Mouse (Mus musculus) forebrain, embryonic 16.5 days (tissue): ENCODE data around the gene Ccnl2. TPM values are rescaled to one million over a fixed set of nuclear protein-coding genes. Genes with fewer than 3 reads are reported as not detected.
A peak's percentile ranks its signal among the peaks of the same experiment; 100 is the strongest.

ENCODE experiments used
- ATAC-seq: fragments of 200-750 bp; cut with Nextera tagmentation; 2 replicates; pipeline ENCODE4 v1.8.0; 2017; ENCODE audit warnings: mild to moderate bottlenecking, moderate library complexity
- H3K27ac ChIP-seq: fragments of 300-500 bp; sonication (generic); 2 replicates; pipeline ENCODE4 v1.5.1; 2014; ENCODE audit warnings: low read length, control low read depth
- H3K27me3 ChIP-seq: fragments of 300-500 bp; sonication (generic); replicated peaks from 2 replicates; pipeline ENCODE4 v1.6.1; 2014; ENCODE audit warnings: low read length; ENCODE audit not compliant: control insufficient read depth, insufficient read depth
- H3K36me3 ChIP-seq: fragments of 300-500 bp; sonication (generic); 2 replicates; pipeline ENCODE4 v1.6.1; 2014; ENCODE audit not compliant: control insufficient read depth, insufficient read depth
- H3K4me1 ChIP-seq: fragments of 300-500 bp; sonication (generic); replicated peaks from 2 replicates; pipeline ENCODE4 v1.6.1; 2014; ENCODE audit warnings: low read length; ENCODE audit not compliant: control insufficient read depth, insufficient read depth
- H3K4me2 ChIP-seq: fragments of 300-500 bp; sonication (generic); 2 replicates; pipeline ENCODE4 v1.6.1; 2014; ENCODE audit warnings: mild to moderate bottlenecking, low read length, control low read depth
- H3K4me3 ChIP-seq: fragments of 300-500 bp; sonication (generic); replicated peaks from 2 replicates; pipeline ENCODE4 v1.5.1; 2014; ENCODE audit warnings: mild to moderate bottlenecking, low read length, control low read depth
- H3K9ac ChIP-seq: fragments of 300-500 bp; sonication (generic); replicated peaks from 2 replicates; pipeline ENCODE4 v1.6.1; 2014; ENCODE audit warnings: low read depth, low read length, control low read depth
- H3K9me3 ChIP-seq: fragments of 300-500 bp; sonication (generic); 2 replicates; pipeline ENCODE4 v1.6.1; 2016; ENCODE audit warnings: low read length; ENCODE audit not compliant: control insufficient read depth
- whole genome bisulfite sequencing: fragments of 180-500 bp; shearing (Covaris S2); extraction: QIAGEN DNeasy Blood & Tissue Kit; methylation state at CpG from one replicate; pipeline ENCODE4 v1.1.7; 2014; 5-methylcytosine and 5-hydroxymethylcytosine counted together
- microRNA-seq: library from miRNA; unstranded; fragments of <30 nt; microRNA quantifications from one replicate; pipeline ENCODE4, GENCODE M21; 2017
- polyA plus RNA-seq: library from polyadenylated mRNA; unstranded; fragments of >200 nt; fragmentation: Nextera tagmentation; extraction: Ambion mirVana; gene quantifications from 2 replicates; pipeline ENCODE4 v1.2.1, GENCODE M21; 2015

Ccnl2 gene
- polyA plus RNA-seq, 1 experiment from 2014 or later, result 188 TPM

GRCm38 (mm10) chr4:155868614-155869298, 56.5 kb downstream of the Ccnl2 start:
- H3K4me3 ChIP-seq, result peak overlapping the region; percentile 73
- H3K4me2 ChIP-seq, result peak overlapping the region; percentile 98
- peaks cover 15% of the 10 kb centered on the region for H3K36me3 ChIP-seq
- H3K9ac ChIP-seq, result peak overlapping the region; percentile 63
- H3K9me3 ChIP-seq, result no peaks in the 10 kb centered on the region
- 12% methylated on average over 22 of the region's 22 CpGs for WGBS
- peaks cover 16% of the 10 kb centered on the region for H3K4me1 ChIP-seq
- peak; percentile 53 for ATAC-seq
- no peaks in the 10 kb centered on the region for H3K27me3 ChIP-seq
- no peak overlapping the region for H3K27ac ChIP-seq

- Histone ChIP-seq H3K4me3 (peak within 1 kb of the TSS; percentile 73), H3K27me3 (no peaks in the 10 kb centered on the region), H3K9me3 (no peaks in the 10 kb centered on the region), H3K4me1 (peaks cover 16% of the 10 kb centered on the region), H3K36me3 (peaks cover 15% of the 10 kb centered on the region), H3K9ac (peak within 1 kb of the TSS; percentile 77), H3K4me2 (peak within 1 kb of the TSS; percentile 98), H3K27ac (peak within 1 kb of the TSS; percentile 71)
- ATAC-seq, result peak; percentile 98
- under 1% methylated on average over 63 of the region's 63 CpGs for WGBS
These were observed 57.2 kb downstream of the Ccnl2 start, which contains the start of the genes Cptp and Ints11 for GRCm38 (mm10) chr4:155869317-155870033. Gene Cptp (minus strand): TSS chr4:155869440. Gene Ints11 (plus strand): TSS chr4:155869546.

GRCm38 (mm10) chr4:155871404-155871803, 59.1 kb downstream of the Ccnl2 start:
- WGBS, result 93% methylated on average over 7 of the region's 7 CpGs
- Histone ChIP-seq H3K9me3 (no peaks in the 10 kb centered on the region), H3K36me3 (peaks cover 19% of the 10 kb centered on the region), H3K9ac (no peak overlapping the region), H3K4me2 (no peak overlapping the region), H3K4me1 (peaks cover 16% of the 10 kb centered on the region), H3K27me3 (no peaks in the 10 kb centered on the region), H3K4me3 (no peak overlapping the region), H3K27ac (no peak overlapping the region)
- no peak for ATAC-seq

Small RNA genes within 50 kb of the gene (microRNA-seq; reads per million reads assigned to microRNA genes)
- gene Gm27743, result not detected

Other genes starting within 250 kb of the Ccnl2 start
- gene Slc35e2, start 211.1 kb upstream of the Ccnl2 start, polyA plus RNA-seq, result 12.0 and 12.9 TPM in 2 replicates
- gene Cdk11b, start 187.6 kb upstream of the Ccnl2 start, polyA plus RNA-seq, result 62.4 and 65.2 TPM in 2 replicates
- gene Gm10563, start 167.1 kb upstream of the Ccnl2 start, polyA plus RNA-seq, result not detected in 2 replicates
- gene Mmp23, start 159.1 kb upstream of the Ccnl2 start, polyA plus RNA-seq, result 3.0 and 3.2 TPM in 2 replicates
- 49.8 and 63.1 TPM in 2 replicates for gene Mib2, start 143.3 kb upstream of the Ccnl2 start, polyA plus RNA-seq
- 4.8 and 7.5 TPM in 2 replicates for gene Fndc10, start 118.1 kb upstream of the Ccnl2 start, polyA plus RNA-seq
- gene Ssu72, start 107.7 kb upstream of the Ccnl2 start, polyA plus RNA-seq, result 134 and 150 TPM in 2 replicates
- 7.3 and 11.4 TPM in 2 replicates for gene Tmem240, start 77.7 kb upstream of the Ccnl2 start, polyA plus RNA-seq
- gene Atad3a, start 51.4 kb upstream of the Ccnl2 start, polyA plus RNA-seq, result 98.2 and 101 TPM in 2 replicates
- 27.3 and 29.6 TPM in 2 replicates for gene Vwa1, start 37.8 kb upstream of the Ccnl2 start, polyA plus RNA-seq
- gene Tmem88b, start 26.6 kb upstream of the Ccnl2 start, polyA plus RNA-seq, result 0.47 and 0.53 TPM in 2 replicates
- not detected in 2 replicates for gene Ankrd65, start 22.1 kb upstream of the Ccnl2 start, polyA plus RNA-seq
- 214 and 231 TPM in 2 replicates for gene Mrpl20, start 9.6 kb upstream of the Ccnl2 start, polyA plus RNA-seq
- gene Aurkaip1, start 18.8 kb downstream of the Ccnl2 start, polyA plus RNA-seq, result 111 and 121 TPM in 2 replicates
- 16.9 and 19.8 TPM in 2 replicates for gene Mxra8, start 27.2 kb downstream of the Ccnl2 start, polyA plus RNA-seq
- gene Dvl1, start 34.9 kb downstream of the Ccnl2 start, polyA plus RNA-seq, result 7.0 and 10.0 TPM in 2 replicates
- gene Tas1r3, start 50.9 kb downstream of the Ccnl2 start, polyA plus RNA-seq, result 0.72 and 0.84 TPM in 2 replicates
- gene Cptp, start 57.0 kb downstream of the Ccnl2 start, polyA plus RNA-seq, result 22.5 and 23.8 TPM in 2 replicates
- 89.8 and 100 TPM in 2 replicates for gene Ints11, start 57.1 kb downstream of the Ccnl2 start, polyA plus RNA-seq
- 68.0 and 70.3 TPM in 2 replicates for gene Pusl1, start 79.3 kb downstream of the Ccnl2 start, polyA plus RNA-seq
- 94.8 and 101 TPM in 2 replicates for gene Acap3, start 79.3 kb downstream of the Ccnl2 start, polyA plus RNA-seq
- 115 and 121 TPM in 2 replicates for gene Ube2j2, start 131.3 kb downstream of the Ccnl2 start, polyA plus RNA-seq
- 6.3 and 9.2 TPM in 2 replicates for gene C1qtnf12, start 149.8 kb downstream of the Ccnl2 start, polyA plus RNA-seq
- 26.8 and 30.4 TPM in 2 replicates for gene B3galt6, start 180.2 kb downstream of the Ccnl2 start, polyA plus RNA-seq
- gene Sdf4, start 180.4 kb downstream of the Ccnl2 start, polyA plus RNA-seq, result 118 and 125 TPM in 2 replicates
- 1.0 and 1.4 TPM in 2 replicates for gene Tnfrsf4, start 201.4 kb downstream of the Ccnl2 start, polyA plus RNA-seq
- gene Tnfrsf18, start 213.7 kb downstream of the Ccnl2 start, polyA plus RNA-seq, result 0.60 and 1.5 TPM in 2 replicates
- not detected in 2 replicates for gene Ttll10, start 246.9 kb downstream of the Ccnl2 start, polyA plus RNA-seq